Mouse (Mus musculus): ENCODE measurements around the gene Fbln1.

DNA sequence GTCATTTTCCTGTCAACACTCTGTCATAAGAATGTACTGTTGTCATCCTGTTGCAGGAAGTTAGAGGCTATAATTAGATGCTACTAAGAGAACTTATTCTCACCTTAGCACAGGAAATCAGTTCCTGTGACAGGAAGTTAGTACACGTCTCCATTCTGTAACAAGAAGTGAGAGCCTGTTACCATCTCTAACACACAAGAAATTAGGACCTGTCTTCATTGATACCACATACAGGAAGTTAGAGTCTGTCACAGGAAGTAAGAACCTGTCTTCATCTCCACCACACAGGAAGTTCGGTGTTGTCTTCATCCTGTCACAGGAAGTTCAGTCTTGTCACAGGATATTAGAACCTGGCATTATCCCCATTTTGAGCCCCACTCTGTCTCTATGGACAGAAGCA is 44.7 kb downstream of the Fbln1 start:
- TF ChIP-seq POLR2A (IDR thresholded peaks at IDR 0.05; ENCODE audit: insufficient read depth, low read depth, low read length) (no peak), CTCF (IDR thresholded peaks at IDR 0.05; ENCODE audit: insufficient read depth, low read depth, low read length) (no peak)

Data from olfactory bulb, adult 2 months (tissue).